In genomic region chr11:90251923-90252322, GRCm38 (mm10) we compare ENCODE assay signal across 10 mouse cellular contexts. TPM values are rescaled to one million over a fixed set of nuclear protein-coding genes. Genes with fewer than 3 reads are reported as not detected.
DNase-seq lines count a peak whose midpoint lies in the region; ATAC-seq and TF ChIP-seq lines count a peak whose summit lies in the region.
"Had no signal": no experiment of that assay in that cellular context is flagged by ENCODE, and none has a peak within 500 bp of the region (broad histone marks: within the 10 kb centered on the region; RNA-seq: fewer than 3 reads in every experiment).

No protein-coding gene starts in this region.

- 0 out of 2 replicates have a peak, but pooled peaks cover 2% of the 10 kb centered on the region for H3K36me3 ChIP-seq in hindbrain, embryonic 14.5 days (replicated peaks; ENCODE audit: control insufficient read depth, insufficient read depth)
- no peaks in the 10 kb centered on the region for H3K36me3 ChIP-seq in hindbrain, embryonic 12.5 days
- H3K36me3 ChIP-seq in embryonic facial prominence, embryonic 14.5 days (ENCODE audit: control insufficient read depth, insufficient read depth, low read length): 0 out of 2 replicates have a peak, but pooled peaks cover 2% of the 10 kb centered on the region
- no peaks in the 10 kb centered on the region for H3K36me3 ChIP-seq in liver, postnatal 0 days (replicated peaks; ENCODE audit: insufficient read depth, low read length)

- ATAC-seq in hindbrain, embryonic 14.5 days (ENCODE audit: low FRiP score): no peak
- ATAC-seq in hindbrain, embryonic 12.5 days (ENCODE audit: low FRiP score): no peak
- ATAC-seq in embryonic facial prominence, embryonic 14.5 days (ENCODE audit: low read depth): no peak
- no peak for ATAC-seq in liver, postnatal 0 days

- no peak for TF ChIP-seq EP300 in liver, postnatal 0 days (IDR thresholded peaks at IDR 0.05; ENCODE audit: low read depth)

- peak overlapping the region; percentile 80; the same call in 1 of the 2 replicates for H3K4me2 ChIP-seq in hindbrain, embryonic 14.5 days (replicated peaks)
- no peak overlapping the region for H3K4me2 ChIP-seq in hindbrain, embryonic 12.5 days (replicated peaks)
- peak overlapping the region; percentile 30 for H3K4me2 ChIP-seq in embryonic facial prominence, embryonic 14.5 days (ENCODE audit: low read depth, low read length)
- H3K4me2 ChIP-seq in liver, postnatal 0 days (ENCODE audit: low read depth, low read length): peak overlapping the region; percentile 40

- TF ChIP-seq CTCF in liver, postnatal 0 days (IDR thresholded peaks at IDR 0.05; ENCODE audit: low read depth): no peak

- H3K4me3 ChIP-seq in hindbrain, embryonic 14.5 days (replicated peaks; ENCODE audit: low read length): no peak overlapping the region
- H3K4me3 ChIP-seq in hindbrain, embryonic 12.5 days: no peak overlapping the region
- no peak overlapping the region for H3K4me3 ChIP-seq in embryonic facial prominence, embryonic 14.5 days (ENCODE audit: low read depth, low read length)
- no peak overlapping the region for H3K4me3 ChIP-seq in liver, postnatal 0 days (ENCODE audit: low read depth, low read length)

- H3K4me1 ChIP-seq in hindbrain, embryonic 14.5 days (replicated peaks; ENCODE audit: control insufficient read depth, insufficient read depth, low read length): peaks cover 32% of the 10 kb centered on the region
- H3K4me1 ChIP-seq in hindbrain, embryonic 12.5 days: peaks cover 21% of the 10 kb centered on the region
- peaks cover 43% of the 10 kb centered on the region for H3K4me1 ChIP-seq in embryonic facial prominence, embryonic 14.5 days (ENCODE audit: control insufficient read depth, insufficient read depth, low read length)
- H3K4me1 ChIP-seq in liver, postnatal 0 days (ENCODE audit: insufficient read depth): peaks cover 34% of the 10 kb centered on the region

- WGBS in hindbrain, embryonic 14.5 days: 42% methylated on average over 2 of the region's 2 CpGs
- 46% methylated on average over 2 of the region's 2 CpGs for WGBS in hindbrain, embryonic 12.5 days
- WGBS in embryonic facial prominence, embryonic 14.5 days: 35% methylated on average over 2 of the region's 2 CpGs
- WGBS in liver, postnatal 0 days (ENCODE audit: insufficient replicate concordance): 39% methylated on average over 2 of the region's 2 CpGs

- no peaks in the 10 kb centered on the region for H3K9me3 ChIP-seq in hindbrain, embryonic 14.5 days (ENCODE audit: control insufficient read depth, low read length)
- no peaks in the 10 kb centered on the region for H3K9me3 ChIP-seq in hindbrain, embryonic 12.5 days (replicated peaks)
- H3K9me3 ChIP-seq in embryonic facial prominence, embryonic 14.5 days (ENCODE audit: control insufficient read depth, low read length): no peaks in the 10 kb centered on the region
- H3K9me3 ChIP-seq in liver, postnatal 0 days (ENCODE audit: low read length): no peaks in the 10 kb centered on the region

- H3K9ac ChIP-seq in hindbrain, embryonic 14.5 days: no peak overlapping the region
- H3K9ac ChIP-seq in hindbrain, embryonic 12.5 days: no peak overlapping the region
- H3K9ac ChIP-seq in embryonic facial prominence, embryonic 14.5 days (ENCODE audit: low read depth, low read length): no peak overlapping the region
- no peak overlapping the region for H3K9ac ChIP-seq in liver, postnatal 0 days (replicated peaks)

- H3K27ac ChIP-seq in hindbrain, embryonic 14.5 days: no peak overlapping the region
- H3K27ac ChIP-seq in hindbrain, embryonic 12.5 days: no peak overlapping the region
- no peak overlapping the region for H3K27ac ChIP-seq in embryonic facial prominence, embryonic 14.5 days (replicated peaks; ENCODE audit: low read depth, low read length)
- no peak overlapping the region for H3K27ac ChIP-seq in liver, postnatal 0 days (ENCODE audit: low read depth)

- H3K27me3 ChIP-seq in hindbrain, embryonic 14.5 days (ENCODE audit: control insufficient read depth, insufficient read depth, low read length): no peaks in the 10 kb centered on the region
- H3K27me3 ChIP-seq in hindbrain, embryonic 12.5 days: no peaks in the 10 kb centered on the region
- H3K27me3 ChIP-seq in embryonic facial prominence, embryonic 14.5 days (replicated peaks; ENCODE audit: control insufficient read depth, insufficient read depth, low read length): no peaks in the 10 kb centered on the region
- H3K27me3 ChIP-seq in liver, postnatal 0 days (ENCODE audit: insufficient read depth, low read length): no peaks in the 10 kb centered on the region

- no peak for DNase-seq in hindbrain, embryonic 14.5 days (ENCODE audit: low spot score)
- DNase-seq in 3134 (ENCODE audit: extremely low read depth, insufficient read length, low spot score): peak; percentile 24
- no peak for DNase-seq in embryonic facial prominence, embryonic 14.5 days (ENCODE audit: low spot score)
- DNase-seq in liver, postnatal 0 days: no peak
- no peak for DNase-seq in embryo, embryonic 11 days
- no peak for DNase-seq in right cerebral cortex, postnatal 4 days
- no peak for DNase-seq in thymus, postnatal 10 days (ENCODE audit: low spot score in 2 of 2)
- DNase-seq: cerebellum, adult 9-11 months; thymus, adult 18-20 months had no signal

RNA-seq across cellular contexts. Expression of gene Mmd, which starts 2.7 kb away (rescaled TPM):
- 88.3 and 97.8 TPM in 2 replicates for polyA plus RNA-seq in hindbrain, embryonic 14.5 days (2014; fragmentation: Nextera tagmentation; extraction: Ambion mirVana)
- polyA plus RNA-seq in hindbrain, embryonic 12.5 days (2016; fragmentation: Nextera tagmentation; extraction: Ambion mirVana): 76.7 and 76.8 TPM in 2 replicates
- 26.5 and 27.1 TPM in 2 replicates for polyA plus RNA-seq in embryonic facial prominence, embryonic 14.5 days (2014; fragmentation: Nextera tagmentation; extraction: Ambion mirVana)
- polyA plus RNA-seq in liver, postnatal 0 days (2015; fragmentation: Nextera tagmentation; extraction: Ambion mirVana): 51.1 and 54.4 TPM in 2 replicates
